ENCODE assay signal across 26 mouse cellular contexts in the genomic region with DNA sequence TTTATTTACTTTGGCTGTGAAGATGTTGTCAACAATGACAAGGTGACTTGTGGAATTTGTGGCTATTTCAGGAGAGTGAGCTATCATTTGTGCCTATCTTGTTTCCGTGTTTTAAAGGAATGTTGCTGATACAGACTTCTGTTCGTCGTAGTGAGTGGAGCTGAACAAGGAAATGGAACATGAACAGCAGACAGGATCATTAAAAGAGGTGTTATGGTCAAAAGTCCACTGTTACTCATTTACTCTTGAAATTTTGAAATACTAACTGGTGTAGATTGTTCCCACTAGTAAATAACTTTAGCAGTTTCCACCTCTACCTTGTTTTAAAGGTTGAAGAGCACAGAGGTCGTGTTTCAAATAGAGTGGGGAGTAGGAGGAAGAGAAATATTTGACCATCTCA.
DNase-seq lines count a peak whose midpoint lies in the region; ATAC-seq and TF ChIP-seq lines count a peak whose summit lies in the region.
"Had no signal": no experiment of that assay in that cellular context is flagged by ENCODE, and none has a peak within 500 bp of the region (broad histone marks: within the 10 kb centered on the region; RNA-seq: fewer than 3 reads in every experiment).

No protein-coding gene starts in this region.

- no peaks in the 10 kb centered on the region for H3K79me2 ChIP-seq in liver, adult 2 months (ENCODE audit: control insufficient read depth, insufficient read depth, low read length)

- no peak for TF ChIP-seq CTCF in kidney, adult 2 months (conservative IDR thresholded peaks at IDR 0.05; ENCODE audit: insufficient read depth, insufficient read length, low read depth, low read length)
- no peak for TF ChIP-seq CTCF in liver, adult 2 months (IDR thresholded peaks at IDR 0.05; ENCODE audit: low read depth, low read length)
- no peak for TF ChIP-seq CTCF in gastrocnemius, adult 2 months (IDR thresholded peaks at IDR 0.05)

- intact Hi-C loops in gastrocnemius, adult 2 months (cut with DNase I) = no loop called here

- no peak overlapping the region for H3K4me3 ChIP-seq in kidney, adult 2 months (ENCODE audit: insufficient read depth, low read depth, low read length)
- no peak overlapping the region for H3K4me3 ChIP-seq in kidney, embryonic 14.5 days (ENCODE audit: low read length)
- no peak overlapping the region for H3K4me3 ChIP-seq in liver, adult 2 months (ENCODE audit: insufficient read depth, low read depth, low read length)
- H3K4me3 ChIP-seq in liver, embryonic 11.5 days (ENCODE audit: low read depth, low read length) = no peak overlapping the region
- H3K4me3 ChIP-seq in intestine, embryonic 15.5 days (replicated peaks) = no peak overlapping the region
- no peak overlapping the region for H3K4me3 ChIP-seq in gastrocnemius, adult 2 months
- H3K4me3 ChIP-seq: embryonic facial prominence, embryonic 12.5 days; embryonic facial prominence, embryonic 15.5 days; heart, embryonic 12.5 days; heart, embryonic 15.5 days; hindbrain, embryonic 10.5 days; hindbrain, embryonic 13.5 days had no signal

- peaks cover 10% of the 10 kb centered on the region for H3K4me1 ChIP-seq in kidney, adult 2 months (ENCODE audit: control insufficient read depth, insufficient read depth, low read length)
- no peaks in the 10 kb centered on the region for H3K4me1 ChIP-seq in kidney, embryonic 14.5 days (ENCODE audit: control insufficient read depth, insufficient read depth, low read length)
- H3K4me1 ChIP-seq in liver, adult 2 months (ENCODE audit: control insufficient read depth, insufficient read depth, low read length) = peaks cover 2% of the 10 kb centered on the region; the same call in 1 of the 2 replicates
- H3K4me1 ChIP-seq in liver, embryonic 11.5 days (replicated peaks; ENCODE audit: control insufficient read depth, insufficient read depth, low read length) = no peaks in the 10 kb centered on the region
- H3K4me1 ChIP-seq in intestine, embryonic 15.5 days (replicated peaks) = peaks cover 3% of the 10 kb centered on the region; the same call in 1 of the 2 replicates
- H3K4me1 ChIP-seq: embryonic facial prominence, embryonic 12.5 days; embryonic facial prominence, embryonic 15.5 days; heart, embryonic 12.5 days; heart, embryonic 15.5 days; hindbrain, embryonic 10.5 days; hindbrain, embryonic 13.5 days had no signal

- no peaks in the 10 kb centered on the region for H3K9me3 ChIP-seq in kidney, embryonic 14.5 days (ENCODE audit: control insufficient read depth, low read length)
- H3K9me3 ChIP-seq in liver, embryonic 11.5 days (ENCODE audit: control insufficient read depth, low read length) = no peaks in the 10 kb centered on the region
- H3K9me3 ChIP-seq in intestine, embryonic 15.5 days = no peaks in the 10 kb centered on the region
- H3K9me3 ChIP-seq: embryonic facial prominence, embryonic 12.5 days; embryonic facial prominence, embryonic 15.5 days; heart, embryonic 12.5 days; heart, embryonic 15.5 days; hindbrain, embryonic 10.5 days; hindbrain, embryonic 13.5 days had no signal

- no peak for ATAC-seq in kidney, embryonic 14.5 days (ENCODE audit: low FRiP score, low TSS enrichment)
- no peak for ATAC-seq in liver, embryonic 11.5 days (replicated peaks; ENCODE audit: low FRiP score)
- ATAC-seq in intestine, embryonic 15.5 days = peak; percentile 89
- ATAC-seq: activated CD4-positive, CD25-positive, alpha-beta regulatory T cell, adult 4 months; forebrain, embryonic 14.5 days; forebrain, postnatal 0 days had no signal

- H3K36me3 ChIP-seq in kidney, adult 2 months (ENCODE audit: control insufficient read depth, insufficient read depth, low read length) = no peaks in the 10 kb centered on the region
- H3K36me3 ChIP-seq in kidney, embryonic 14.5 days (ENCODE audit: control insufficient read depth, insufficient read depth, low read length) = no peaks in the 10 kb centered on the region
- H3K36me3 ChIP-seq in liver, adult 2 months (ENCODE audit: control insufficient read depth, insufficient read depth, low read length) = no peaks in the 10 kb centered on the region
- no peaks in the 10 kb centered on the region for H3K36me3 ChIP-seq in liver, embryonic 11.5 days (ENCODE audit: control insufficient read depth, insufficient read depth, low read length)
- H3K36me3 ChIP-seq in intestine, embryonic 15.5 days = no peaks in the 10 kb centered on the region
- H3K36me3 ChIP-seq: embryonic facial prominence, embryonic 12.5 days; embryonic facial prominence, embryonic 15.5 days; heart, embryonic 12.5 days; heart, embryonic 15.5 days; hindbrain, embryonic 10.5 days; hindbrain, embryonic 13.5 days had no signal

- peak overlapping the region; percentile 96 for H3K27ac ChIP-seq in kidney, adult 2 months (ENCODE audit: insufficient read depth, low read depth, low read length)
- no peak overlapping the region for H3K27ac ChIP-seq in kidney, embryonic 14.5 days (ENCODE audit: low read depth, low read length)
- H3K27ac ChIP-seq in liver, adult 2 months (replicated peaks; ENCODE audit: insufficient read depth, low read depth, low read length) = no peak overlapping the region
- no peak overlapping the region for H3K27ac ChIP-seq in liver, embryonic 11.5 days (ENCODE audit: low read depth, low read length)
- peak overlapping the region; percentile 60; the same call in 1 of the 2 replicates for H3K27ac ChIP-seq in intestine, embryonic 15.5 days
- no peak overlapping the region for H3K27ac ChIP-seq in gastrocnemius, adult 2 months
- H3K27ac ChIP-seq: embryonic facial prominence, embryonic 12.5 days; embryonic facial prominence, embryonic 15.5 days; heart, embryonic 15.5 days; hindbrain, embryonic 10.5 days; hindbrain, embryonic 13.5 days had no signal

- no peak for TF ChIP-seq POLR2A in kidney, adult 2 months (IDR thresholded peaks at IDR 0.05; ENCODE audit: low read depth, low read length)
- TF ChIP-seq POLR2A in liver, adult 2 months (IDR thresholded peaks at IDR 0.05; ENCODE audit: extremely low read depth, insufficient read depth, low read length) = no peak

- WGBS in kidney, adult 2 months = 15% methylated on average over 4 of the region's 4 CpGs
- WGBS in kidney, embryonic 14.5 days = 37% methylated on average over 4 of the region's 4 CpGs
- 15% methylated on average over 4 of the region's 4 CpGs for WGBS in liver, adult 2 months
- WGBS in liver, embryonic 11.5 days = 41% methylated on average over 4 of the region's 4 CpGs
- 46% methylated on average over 4 of the region's 4 CpGs for WGBS in intestine, embryonic 15.5 days
- WGBS in large intestine, adult 2 months = 29% methylated on average over 4 of the region's 4 CpGs

- H3K27me3 ChIP-seq in kidney, adult 2 months (replicated peaks; ENCODE audit: control insufficient read depth, insufficient read depth, low read length) = no peaks in the 10 kb centered on the region
- no peaks in the 10 kb centered on the region for H3K27me3 ChIP-seq in kidney, embryonic 14.5 days (ENCODE audit: control insufficient read depth, insufficient read depth, low read length)
- no peaks in the 10 kb centered on the region for H3K27me3 ChIP-seq in liver, adult 2 months (ENCODE audit: control insufficient read depth, insufficient read depth, low read length)
- no peaks in the 10 kb centered on the region for H3K27me3 ChIP-seq in liver, embryonic 11.5 days (replicated peaks; ENCODE audit: control insufficient read depth, insufficient read depth, low read length)
- H3K27me3 ChIP-seq in intestine, embryonic 15.5 days (replicated peaks) = no peaks in the 10 kb centered on the region
- H3K27me3 ChIP-seq: embryonic facial prominence, embryonic 12.5 days; embryonic facial prominence, embryonic 15.5 days; heart, embryonic 12.5 days; heart, embryonic 15.5 days; hindbrain, embryonic 13.5 days had no signal

- DNase-seq in kidney, adult 2 months = peak; percentile 75
- peak; percentile 81 for DNase-seq in liver, adult 2 months (ENCODE audit: extremely low read depth, low read depth, low spot score)
- DNase-seq in liver, embryonic 11.5 days (ENCODE audit: low spot score) = no peak
- DNase-seq in large intestine, adult 2 months (ENCODE audit: low read depth, low spot score) = peak; percentile 59
- no peak for DNase-seq in right cerebral cortex, adult 18-20 months
- no peak for DNase-seq in gastrocnemius, adult 2 months
- DNase-seq: adrenal gland, adult 8-10 months; adrenal gland, postnatal 25 days; cerebellum, adult 11-12 months; cerebellum, adult 8-10 months; cerebellum, postnatal 14 days; forebrain, postnatal 0 days; gastrocnemius, postnatal 25 days; heart, adult 18-20 months; heart, postnatal 10 days; heart, postnatal 36 days had no signal

- H3K9ac ChIP-seq in kidney, embryonic 14.5 days (ENCODE audit: low read depth, low read length) = no peak overlapping the region
- H3K9ac ChIP-seq in liver, adult 2 months (ENCODE audit: low read depth, low read length) = no peak overlapping the region
- no peak overlapping the region for H3K9ac ChIP-seq in liver, embryonic 11.5 days (ENCODE audit: low read depth, low read length)
- H3K9ac ChIP-seq in intestine, embryonic 15.5 days = no peak overlapping the region
- H3K9ac ChIP-seq: embryonic facial prominence, embryonic 12.5 days; embryonic facial prominence, embryonic 15.5 days; forebrain, postnatal 0 days; heart, embryonic 12.5 days; heart, embryonic 15.5 days; hindbrain, embryonic 13.5 days had no signal

- no peak overlapping the region for H3K4me2 ChIP-seq in kidney, embryonic 14.5 days (replicated peaks; ENCODE audit: low read depth, low read length)
- H3K4me2 ChIP-seq in liver, embryonic 11.5 days = no peak overlapping the region
- H3K4me2 ChIP-seq in intestine, embryonic 15.5 days (replicated peaks) = no peak overlapping the region
- H3K4me2 ChIP-seq: embryonic facial prominence, embryonic 12.5 days; embryonic facial prominence, embryonic 15.5 days; heart, embryonic 12.5 days; heart, embryonic 15.5 days; hindbrain, embryonic 13.5 days had no signal

Comparison
In these comparisons a context has a peak if more than half of its experiments do, and no peak if none do; other contexts are left out.
1. DNase-seq: peak in kidney, adult 2 months (single experiment), liver, adult 2 months (single experiment) and large intestine, adult 2 months (single experiment); none in liver, embryonic 11.5 days (single experiment), right cerebral cortex, adult 18-20 months (single experiment) and gastrocnemius, adult 2 months (single experiment).
2. H3K27ac ChIP-seq: peak in kidney, adult 2 months (single experiment) and intestine, embryonic 15.5 days (single experiment); none in kidney, embryonic 14.5 days (single experiment), liver, adult 2 months (single experiment), liver, embryonic 11.5 days (single experiment) and gastrocnemius, adult 2 months (single experiment).